Mouse (Mus musculus): ENCODE measurements at regions not wholly inside any gene's neighbourhood (a gene's known extent, or its start where the extent isn't known, plus 50 kb on each side); places are given as distances from the start of the nearest gene placed in this dataset.
"Not testable (repeated sequence)": the region's sequence is repeated elsewhere in the genome, so short reads cannot be mapped to it uniquely, and the experiment has no call there.

- Histone ChIP-seq H3K4me1 (ENCODE audit: control insufficient read depth, insufficient read depth, insufficient read length) (no peaks in the 10 kb centered on the region), H3K4me3 (ENCODE audit: extremely low read depth, insufficient read depth, insufficient read length) (no peak overlapping the region), H3K27me3 (ENCODE audit: control insufficient read depth, insufficient read depth, low read length) (no peaks in the 10 kb centered on the region), H3K27ac (ENCODE audit: insufficient read depth, low read length) (no peak overlapping the region), H3K36me3 (ENCODE audit: control insufficient read depth, insufficient read depth, low read length) (no peaks in the 10 kb centered on the region)
- WGBS, result 37% methylated on average over 11 of the region's 11 CpGs
- no peak for TF ChIP-seq POLR2A (IDR thresholded peaks at IDR 0.05; ENCODE audit: low read depth, low read length)
- TF ChIP-seq CTCF (IDR thresholded peaks at IDR 0.05; ENCODE audit: extremely low read depth, insufficient read depth, insufficient read length, insufficient replicate concordance), result no peak
- no peak for DNase-seq (ENCODE audit: low read depth in 1 of 2, low spot score in 2 of 2)
Observed at GRCm38 (mm10) chr7:39716340-39717150, 199.0 kb downstream of the Zfp619 start.

GRCm38 (mm10) chr7:39727935-39728557 lies 210.5 kb downstream of the Zfp619 start:
- Histone ChIP-seq H3K36me3 (ENCODE audit: control insufficient read depth, insufficient read depth, low read length) (no peaks in the 10 kb centered on the region), H3K4me1 (ENCODE audit: control insufficient read depth, insufficient read depth, insufficient read length) (no peaks in the 10 kb centered on the region), H3K27ac (ENCODE audit: insufficient read depth, low read length) (no peak overlapping the region), H3K27me3 (ENCODE audit: control insufficient read depth, insufficient read depth, low read length) (no peaks in the 10 kb centered on the region), H3K4me3 (ENCODE audit: extremely low read depth, insufficient read depth, insufficient read length) (no peak overlapping the region)
- no peak for TF ChIP-seq CTCF (IDR thresholded peaks at IDR 0.05; ENCODE audit: extremely low read depth, insufficient read depth, insufficient read length, insufficient replicate concordance)
- no peak for TF ChIP-seq POLR2A (IDR thresholded peaks at IDR 0.05; ENCODE audit: low read depth, low read length)
- 87% methylated on average over 12 of the region's 12 CpGs for WGBS
- DNase-seq (ENCODE audit: low read depth in 1 of 2, low spot score in 2 of 2), result no peak

- 75% methylated on average over 7 of the region's 7 CpGs for WGBS
- DNase-seq (ENCODE audit: low read depth in 1 of 2, low spot score in 2 of 2), result no peak
- H3K36me3 ChIP-seq (ENCODE audit: control insufficient read depth, insufficient read depth, low read length), result no peaks in the 10 kb centered on the region
- no peak for TF ChIP-seq CTCF (IDR thresholded peaks at IDR 0.05; ENCODE audit: extremely low read depth, insufficient read depth, insufficient read length, insufficient replicate concordance)
- no peak for TF ChIP-seq POLR2A (IDR thresholded peaks at IDR 0.05; ENCODE audit: low read depth, low read length)
- no peaks in the 10 kb centered on the region for H3K27me3 ChIP-seq (ENCODE audit: control insufficient read depth, insufficient read depth, low read length)
- no peak overlapping the region for H3K27ac ChIP-seq (ENCODE audit: insufficient read depth, low read length)
- H3K4me3 ChIP-seq (ENCODE audit: extremely low read depth, insufficient read depth, insufficient read length), result no peak overlapping the region
- H3K4me1 ChIP-seq (ENCODE audit: control insufficient read depth, insufficient read depth, insufficient read length), result no peaks in the 10 kb centered on the region
Observed at GRCm38 (mm10) chr7:39728930-39729329, 211.4 kb downstream of the Zfp619 start.

- Histone ChIP-seq H3K4me1 (ENCODE audit: control insufficient read depth, insufficient read depth, insufficient read length) (no peaks in the 10 kb centered on the region), H3K36me3 (ENCODE audit: control insufficient read depth, insufficient read depth, low read length) (no peaks in the 10 kb centered on the region), H3K27ac (ENCODE audit: insufficient read depth, low read length) (no peak overlapping the region), H3K4me3 (ENCODE audit: extremely low read depth, insufficient read depth, insufficient read length) (no peak overlapping the region), H3K27me3 (ENCODE audit: control insufficient read depth, insufficient read depth, low read length) (no peaks in the 10 kb centered on the region)
- WGBS, result 56% methylated on average over 3 of the region's 3 CpGs
- no peak for DNase-seq (ENCODE audit: low read depth in 1 of 2, low spot score in 2 of 2)
- TF ChIP-seq CTCF (IDR thresholded peaks at IDR 0.05; ENCODE audit: extremely low read depth, insufficient read depth, insufficient read length, insufficient replicate concordance) (no peak), POLR2A (IDR thresholded peaks at IDR 0.05; ENCODE audit: low read depth, low read length) (no peak)
Observed at GRCm38 (mm10) chr7:39729723-39730122, 212.2 kb downstream of the Zfp619 start.

- no peak for TF ChIP-seq CTCF (IDR thresholded peaks at IDR 0.05; ENCODE audit: extremely low read depth, insufficient read depth, insufficient read length, insufficient replicate concordance)
- TF ChIP-seq POLR2A (IDR thresholded peaks at IDR 0.05; ENCODE audit: low read depth, low read length), result no peak
- no peak for DNase-seq (ENCODE audit: low read depth in 1 of 2, low spot score in 2 of 2)
- Histone ChIP-seq H3K36me3 (ENCODE audit: control insufficient read depth, insufficient read depth, low read length) (no peaks in the 10 kb centered on the region), H3K27ac (ENCODE audit: insufficient read depth, low read length) (no peak overlapping the region), H3K4me3 (ENCODE audit: extremely low read depth, insufficient read depth, insufficient read length) (no peak overlapping the region), H3K4me1 (ENCODE audit: control insufficient read depth, insufficient read depth, insufficient read length) (no peaks in the 10 kb centered on the region), H3K27me3 (ENCODE audit: control insufficient read depth, insufficient read depth, low read length) (no peaks in the 10 kb centered on the region)
- 50% methylated on average over 1 of the region's 1 CpGs for WGBS
Observed at GRCm38 (mm10) chr7:39732790-39733189, 215.2 kb downstream of the Zfp619 start.

GRCm38 (mm10) chr7:39748395-39748794 lies 230.8 kb downstream of the Zfp619 start:
- not testable (repeated sequence) for H3K4me3 ChIP-seq (ENCODE audit: extremely low read depth, insufficient read depth, insufficient read length); H3K27ac ChIP-seq (ENCODE audit: insufficient read depth, low read length); DNase-seq (ENCODE audit: low read depth in 1 of 2, low spot score in 2 of 2); H3K27me3 ChIP-seq (ENCODE audit: control insufficient read depth, insufficient read depth, low read length); H3K36me3 ChIP-seq (ENCODE audit: control insufficient read depth, insufficient read depth, low read length); H3K4me1 ChIP-seq (ENCODE audit: control insufficient read depth, insufficient read depth, insufficient read length)

GRCm38 (mm10) chr7:39750448-39750847 lies 232.9 kb downstream of the Zfp619 start:
- WGBS, result 89% methylated on average over 7 of the region's 7 CpGs
- Histone ChIP-seq H3K27me3 (ENCODE audit: control insufficient read depth, insufficient read depth, low read length) (no peaks in the 10 kb centered on the region), H3K36me3 (ENCODE audit: control insufficient read depth, insufficient read depth, low read length) (no peaks in the 10 kb centered on the region), H3K27ac (ENCODE audit: insufficient read depth, low read length) (no peak overlapping the region), H3K4me3 (ENCODE audit: extremely low read depth, insufficient read depth, insufficient read length) (no peak overlapping the region), H3K4me1 (ENCODE audit: control insufficient read depth, insufficient read depth, insufficient read length) (no peaks in the 10 kb centered on the region)
- no peak for TF ChIP-seq POLR2A (IDR thresholded peaks at IDR 0.05; ENCODE audit: low read depth, low read length)
- no peak for TF ChIP-seq CTCF (IDR thresholded peaks at IDR 0.05; ENCODE audit: extremely low read depth, insufficient read depth, insufficient read length, insufficient replicate concordance)
- DNase-seq (ENCODE audit: low read depth in 1 of 2, low spot score in 2 of 2), result no peak
